Mouse (Mus musculus) hindbrain, embryonic 16.5 days (tissue): Measurements from ENCODE around the gene Ascc1. TPM values are rescaled to one million over a fixed set of nuclear protein-coding genes. Genes with fewer than 3 reads are reported as not detected.

Source experiments
- ATAC-seq: fragments of 200-750 bp; cut with Nextera tagmentation; 2 replicates; pipeline ENCODE4 v1.8.0; 2017; ENCODE audit warnings: moderate TSS enrichment, moderate library complexity
- H3K27ac ChIP-seq: fragments of 300-500 bp; sonication (generic); 2 replicates; pipeline ENCODE4 v1.5.1; 2014; ENCODE audit warnings: low read depth, mild to moderate bottlenecking, control low read depth, low read length, moderate library complexity
- H3K27me3 ChIP-seq: fragments of 300-500 bp; sonication (generic); replicated peaks from 2 replicates; pipeline ENCODE4 v1.6.1; 2014; ENCODE audit warnings: low read length; ENCODE audit not compliant: control insufficient read depth, insufficient read depth
- H3K36me3 ChIP-seq: fragments of 300-500 bp; sonication (generic); 2 replicates; pipeline ENCODE4 v1.6.1; 2014; ENCODE audit warnings: mild to moderate bottlenecking, low read length, moderate library complexity, mixed read lengths; ENCODE audit not compliant: control insufficient read depth, insufficient read depth
- H3K4me1 ChIP-seq: fragments of 300-500 bp; sonication (generic); 2 replicates; pipeline ENCODE4 v1.6.1; 2014; ENCODE audit warnings: low read depth, low read length; ENCODE audit not compliant: control insufficient read depth, insufficient read depth
- H3K4me2 ChIP-seq: fragments of 300-500 bp; sonication (generic); 2 replicates; pipeline ENCODE4 v1.6.1; 2014; ENCODE audit warnings: mild to moderate bottlenecking, low read length, control low read depth, moderate library complexity
- H3K4me3 ChIP-seq: fragments of 300-500 bp; sonication (generic); 2 replicates; pipeline ENCODE4 v1.5.1; 2014; ENCODE audit warnings: mild to moderate bottlenecking, low read length, control low read depth, moderate library complexity
- H3K9ac ChIP-seq: fragments of 300-500 bp; sonication (generic); 2 replicates; pipeline ENCODE4 v1.6.1; 2014; ENCODE audit warnings: low read depth, mild to moderate bottlenecking, control low read depth, low read length, moderate library complexity
- H3K9me3 ChIP-seq: fragments of 300-500 bp; sonication (generic); 2 replicates; pipeline ENCODE4 v1.6.1; 2014; ENCODE audit warnings: mild to moderate bottlenecking, low read length, moderate library complexity; ENCODE audit not compliant: control insufficient read depth
- WGBS: fragments of 180-500 bp; shearing (Covaris S2); extraction: QIAGEN DNeasy Blood & Tissue Kit; methylation state at CpG from one replicate; pipeline ENCODE4 v1.1.7; 2014; 5-methylcytosine and 5-hydroxymethylcytosine counted together
- polyA plus RNA-seq: library from polyadenylated mRNA; unstranded; fragments of >200 nt; fragmentation: Nextera tagmentation; extraction: Ambion mirVana; gene quantifications from 2 replicates; pipeline ENCODE4 v1.2.1, GENCODE M21; 2015

Gene Ascc1
- polyA plus RNA-seq, 1 experiment from 2014 or later = 48.3 TPM

DNA sequence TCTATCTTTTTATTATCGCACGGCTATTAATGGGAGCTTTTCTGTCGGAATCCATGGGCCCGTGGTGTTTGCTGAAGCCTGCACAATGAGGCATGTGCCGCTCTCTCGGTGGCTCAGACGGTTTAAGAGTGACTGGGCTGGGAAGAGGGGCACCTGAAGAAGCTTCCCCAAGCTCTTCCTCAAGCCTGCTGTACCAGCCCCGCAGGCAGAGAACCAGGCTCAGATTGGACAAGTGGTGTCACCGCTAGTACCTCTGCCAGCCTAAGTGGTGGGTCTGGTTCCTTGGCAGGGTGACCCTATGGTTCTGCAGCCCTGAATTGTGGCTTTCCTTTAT is 37.3 kb upstream of the Ascc1 start:
- 39% methylated on average over 9 of the region's 9 CpGs for WGBS
- Histone ChIP-seq H3K4me2 (no peak overlapping the region), H3K27ac (no peak overlapping the region), H3K4me3 (no peak overlapping the region), H3K36me3 (no peaks in the 10 kb centered on the region), H3K4me1 (peaks cover 13% of the 10 kb centered on the region), H3K9ac (no peak overlapping the region), H3K27me3 (no peaks in the 10 kb centered on the region), H3K9me3 (no peaks in the 10 kb centered on the region)
- ATAC-seq = no peak

DNA sequence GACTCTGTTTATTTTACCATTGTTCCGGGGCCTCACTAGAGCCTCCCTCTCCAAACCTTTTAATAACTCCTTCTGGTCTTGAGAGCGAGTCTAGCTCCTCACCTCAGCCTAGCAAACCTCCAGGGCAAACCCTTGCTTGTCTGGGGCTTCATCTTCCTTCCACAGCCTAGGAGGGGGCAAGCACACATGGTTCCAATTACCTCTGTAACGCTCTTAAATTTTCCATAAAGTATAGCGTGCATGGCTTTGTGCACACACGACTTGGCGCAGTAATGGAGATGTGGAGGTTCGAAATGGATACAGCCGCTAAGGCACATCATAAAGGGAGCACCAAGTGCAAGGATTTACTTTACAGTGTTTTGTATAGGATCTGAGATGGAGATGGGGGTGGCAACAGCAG is 36.8 kb upstream of the Ascc1 start:
- no peak overlapping the region for H3K9ac ChIP-seq
- H3K4me2 ChIP-seq = no peak overlapping the region
- peaks cover 17% of the 10 kb centered on the region for H3K4me1 ChIP-seq
- no peak overlapping the region for H3K4me3 ChIP-seq
- WGBS = 72% methylated on average over 8 of the region's 8 CpGs
- no peaks in the 10 kb centered on the region for H3K27me3 ChIP-seq
- no peaks in the 10 kb centered on the region for H3K36me3 ChIP-seq
- no peaks in the 10 kb centered on the region for H3K9me3 ChIP-seq
- no peak overlapping the region for H3K27ac ChIP-seq
- ATAC-seq = no peak

DNA sequence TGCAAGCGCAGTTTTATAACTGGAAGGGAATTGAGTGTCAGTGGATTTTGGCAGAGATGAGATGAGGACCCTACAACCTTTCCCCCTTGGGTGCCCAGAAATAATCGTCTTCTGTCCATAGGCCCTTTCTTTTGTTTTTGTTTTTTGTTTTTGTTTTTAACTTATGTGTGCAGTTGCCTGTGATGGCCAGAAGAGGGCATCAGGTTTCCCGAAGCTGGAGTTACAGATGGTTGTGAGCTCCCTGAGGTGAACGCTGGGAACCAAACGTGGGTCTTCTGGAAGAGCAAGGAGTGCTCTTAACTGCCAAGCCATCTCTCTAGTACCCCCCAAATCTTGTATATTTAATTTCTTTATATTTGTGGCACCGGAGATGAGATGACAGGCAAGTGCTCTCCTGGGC is 35.9 kb upstream of the Ascc1 start:
- 91% methylated on average over 6 of the region's 6 CpGs for WGBS
- no peaks in the 10 kb centered on the region for H3K9me3 ChIP-seq
- no peak overlapping the region for H3K27ac ChIP-seq

DNA sequence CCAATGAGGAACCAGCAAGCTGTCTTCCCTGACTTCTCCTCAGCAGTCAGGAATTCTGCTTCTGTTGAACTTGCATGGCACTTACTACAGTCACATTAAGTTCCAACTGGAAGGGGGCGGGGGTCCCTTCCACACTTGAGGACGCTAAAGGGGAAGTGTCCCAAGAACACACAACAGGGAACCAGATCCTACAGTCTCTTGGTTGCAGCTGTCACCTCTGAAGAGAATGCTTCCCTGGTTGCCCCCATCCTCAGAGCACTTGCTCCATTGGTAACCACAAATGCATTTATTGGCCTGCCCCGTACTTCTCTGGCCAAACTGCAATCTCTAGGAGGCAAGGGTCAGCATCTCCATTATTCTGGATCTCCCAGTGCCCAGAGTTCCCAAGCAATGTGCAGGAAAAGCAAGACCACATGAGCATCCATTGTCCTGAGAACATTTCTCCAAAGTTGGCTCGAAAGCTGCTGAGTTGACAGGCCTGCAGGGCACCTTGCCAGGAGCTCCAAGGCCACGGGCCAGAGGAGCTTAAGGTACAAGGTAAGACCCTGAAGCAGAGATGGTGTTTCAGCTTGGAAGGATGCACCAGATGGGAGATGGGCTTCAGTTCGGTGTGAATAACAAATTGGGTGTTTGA is 35.2 kb upstream of the Ascc1 start:
- Histone ChIP-seq H3K4me2 (no peak overlapping the region), H3K9ac (no peak overlapping the region), H3K9me3 (no peaks in the 10 kb centered on the region), H3K4me3 (no peak overlapping the region), H3K36me3 (no peaks in the 10 kb centered on the region), H3K27ac (no peak overlapping the region), H3K27me3 (no peaks in the 10 kb centered on the region), H3K4me1 (peaks cover 17% of the 10 kb centered on the region)
- ATAC-seq = no peak
- WGBS = 80% methylated on average over 6 of the region's 6 CpGs

More for the DNA sequence above, 35.9 kb upstream of the Ascc1 start:
- ATAC-seq = no peak
- no peak overlapping the region for H3K4me2 ChIP-seq
- no peaks in the 10 kb centered on the region for H3K36me3 ChIP-seq
- no peak overlapping the region for H3K9ac ChIP-seq
- peaks cover 17% of the 10 kb centered on the region for H3K4me1 ChIP-seq
- H3K4me3 ChIP-seq = no peak overlapping the region
- H3K27me3 ChIP-seq = no peaks in the 10 kb centered on the region

DNA sequence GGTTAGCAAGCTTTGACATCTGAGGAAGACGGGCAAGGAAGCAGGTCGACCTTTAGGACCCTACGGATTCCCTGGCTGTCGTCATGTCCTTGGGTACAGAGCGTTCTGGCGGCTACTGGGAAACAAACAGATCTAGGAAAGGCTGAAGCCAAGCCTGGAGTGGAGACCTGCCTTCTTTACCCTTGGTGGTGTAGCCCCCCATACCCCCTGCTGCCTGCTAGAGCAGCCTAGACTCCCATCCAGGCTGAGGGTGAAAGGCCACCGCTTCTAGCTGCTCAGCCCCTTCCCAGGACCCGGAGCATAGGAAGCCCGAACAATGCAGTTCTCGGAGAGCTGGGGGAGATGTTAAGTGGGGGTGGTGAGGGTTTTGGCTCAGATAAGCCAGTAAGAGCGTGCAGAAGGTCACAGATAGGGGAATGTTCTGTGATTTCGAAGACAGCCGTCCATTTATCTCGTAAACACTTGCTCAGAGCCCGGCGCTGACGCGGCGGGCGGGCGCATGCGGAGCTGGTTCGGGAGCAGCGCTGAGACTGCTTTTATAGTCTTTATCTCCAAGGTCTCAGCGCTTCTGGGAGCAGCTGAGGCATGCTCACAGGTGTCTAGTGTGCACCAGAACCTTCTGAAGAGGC is 32.7 kb upstream of the Ascc1 start:
- Histone ChIP-seq H3K4me3 (peak overlapping the region; percentile 50), H3K9ac (peak overlapping the region; percentile 87), H3K4me1 (peaks cover 25% of the 10 kb centered on the region), H3K36me3 (no peaks in the 10 kb centered on the region), H3K27ac (peak overlapping the region; percentile 94), H3K27me3 (no peaks in the 10 kb centered on the region), H3K9me3 (no peaks in the 10 kb centered on the region), H3K4me2 (peak overlapping the region; percentile 64)
- ATAC-seq = peak; percentile 79
- WGBS = under 1% methylated on average over 25 of the region's 25 CpGs

DNA sequence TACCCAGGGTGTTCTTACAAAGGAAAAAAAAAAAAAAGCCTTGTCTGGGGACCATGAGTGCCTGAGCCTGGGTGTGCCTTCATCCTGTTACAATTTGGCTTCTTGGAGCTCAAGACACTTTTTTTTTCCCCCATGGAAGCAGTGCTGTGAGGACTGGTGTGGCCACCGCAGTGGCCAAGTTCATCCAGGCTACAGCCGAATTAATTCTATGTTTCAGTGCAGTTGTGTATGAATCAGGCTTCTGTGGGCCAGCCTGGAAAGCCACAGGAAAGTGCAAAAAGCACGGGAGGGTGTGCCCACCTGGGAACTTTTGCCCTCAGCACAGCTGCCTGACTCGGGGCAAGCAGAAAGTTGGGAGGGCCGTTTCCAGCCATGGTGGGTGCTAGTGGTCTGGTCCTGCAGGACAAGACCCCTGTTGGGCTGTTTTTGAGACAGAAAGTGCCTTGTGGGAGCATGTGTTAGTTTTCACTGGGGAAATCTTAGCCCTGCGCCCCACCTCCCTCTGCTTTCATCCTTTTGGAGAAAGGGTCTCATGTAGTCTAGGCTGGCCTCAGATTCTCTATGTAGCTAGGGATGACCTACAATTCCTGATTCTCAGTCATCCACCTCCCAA is 32.0 kb upstream of the Ascc1 start:
- Histone ChIP-seq H3K4me3 (peak overlapping the region; percentile 50), H3K27me3 (no peaks in the 10 kb centered on the region), H3K36me3 (no peaks in the 10 kb centered on the region), H3K4me2 (peak overlapping the region; percentile 64), H3K9ac (peak overlapping the region; percentile 87), H3K27ac (peak overlapping the region; percentile 94), H3K9me3 (no peaks in the 10 kb centered on the region), H3K4me1 (peaks cover 22% of the 10 kb centered on the region)
- no peak for ATAC-seq
- 28% methylated on average over 6 of the region's 6 CpGs for WGBS

DNA sequence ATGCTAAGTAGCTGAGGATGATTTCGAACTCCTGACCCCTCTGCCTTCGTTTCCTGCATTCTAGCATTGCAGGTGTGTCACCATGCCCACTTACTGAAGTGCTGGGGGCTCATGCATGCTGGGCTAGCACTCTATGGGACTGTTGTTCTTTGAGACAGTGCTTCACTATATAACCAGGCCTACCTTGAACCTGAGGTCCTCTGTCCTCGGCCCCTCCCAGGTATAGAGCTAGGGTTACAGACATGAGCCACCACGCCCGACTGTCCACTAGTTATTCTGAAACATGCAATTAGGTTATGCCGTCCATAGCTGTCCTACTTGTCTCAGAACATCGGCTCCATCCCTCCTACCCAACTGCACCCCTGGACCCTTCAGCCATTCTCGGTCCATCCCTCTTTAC is 30.8 kb upstream of the Ascc1 start:
- Histone ChIP-seq H3K9ac (no peak overlapping the region), H3K27ac (no peak overlapping the region), H3K4me2 (no peak overlapping the region), H3K36me3 (no peaks in the 10 kb centered on the region), H3K9me3 (no peaks in the 10 kb centered on the region), H3K4me1 (peaks cover 22% of the 10 kb centered on the region), H3K4me3 (no peak overlapping the region), H3K27me3 (no peaks in the 10 kb centered on the region)
- ATAC-seq = no peak
- WGBS = 94% methylated on average over 8 of the region's 8 CpGs

DNA sequence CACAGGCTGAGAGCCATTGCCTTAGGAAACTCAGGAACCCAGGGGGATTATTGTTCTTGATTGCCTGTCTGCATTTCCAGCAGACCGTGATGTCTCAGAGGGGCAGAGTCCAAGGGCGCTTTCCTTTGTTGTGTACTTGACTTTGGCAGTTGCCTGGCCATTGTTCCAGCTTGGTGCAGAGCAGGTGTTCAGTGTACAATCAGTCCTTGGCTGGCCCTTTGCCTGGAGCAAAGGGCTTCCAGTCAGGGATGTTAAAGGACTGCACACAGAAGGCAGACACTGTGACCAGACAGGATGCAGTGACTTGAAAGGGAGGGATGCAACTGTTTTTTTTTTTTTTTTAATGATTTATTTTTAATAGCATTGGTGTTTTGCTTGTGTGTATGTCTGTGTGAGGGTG is 30.1 kb upstream of the Ascc1 start:
- H3K4me1 ChIP-seq = peaks cover 22% of the 10 kb centered on the region
- no peak for ATAC-seq
- H3K9me3 ChIP-seq = no peaks in the 10 kb centered on the region
- no peaks in the 10 kb centered on the region for H3K36me3 ChIP-seq
- H3K4me3 ChIP-seq = no peak overlapping the region
- no peak overlapping the region for H3K4me2 ChIP-seq
- H3K27ac ChIP-seq = peak overlapping the region; percentile 27; the same call in 1 of the 2 replicates
- no peaks in the 10 kb centered on the region for H3K27me3 ChIP-seq
- 37% methylated on average over 2 of the region's 2 CpGs for WGBS
- no peak overlapping the region for H3K9ac ChIP-seq

DNA sequence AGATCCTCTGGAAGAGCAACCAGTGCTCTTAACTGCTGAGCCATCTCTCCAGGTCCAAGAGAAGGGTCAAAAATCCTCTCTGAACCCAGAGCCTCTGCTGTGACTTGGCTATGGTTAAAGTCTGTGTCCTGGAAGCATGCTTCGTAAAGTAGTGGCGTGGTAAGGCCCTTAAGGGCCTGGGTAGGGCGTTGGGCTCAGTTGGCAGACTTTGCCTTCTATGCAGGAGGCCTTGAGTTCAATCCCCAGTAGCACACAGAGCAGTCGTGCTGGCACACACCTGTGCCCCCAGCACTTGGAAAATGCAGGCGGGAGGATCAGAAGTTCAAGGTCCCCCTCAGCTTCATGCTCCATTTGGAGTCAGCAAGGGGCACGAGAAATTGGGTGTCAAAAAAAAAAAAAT is 29.6 kb upstream of the Ascc1 start:
- ATAC-seq = no peak

More for the DNA sequence above, 29.6 kb upstream of the Ascc1 start:
- no peak overlapping the region for H3K4me3 ChIP-seq
- no peak overlapping the region for H3K9ac ChIP-seq
- H3K4me2 ChIP-seq = no peak overlapping the region
- WGBS = 79% methylated on average over 6 of the region's 6 CpGs
- no peaks in the 10 kb centered on the region for H3K36me3 ChIP-seq
- no peaks in the 10 kb centered on the region for H3K9me3 ChIP-seq
- peaks cover 22% of the 10 kb centered on the region for H3K4me1 ChIP-seq
- no peaks in the 10 kb centered on the region for H3K27me3 ChIP-seq
- no peak overlapping the region; the same call in 1 of the 2 replicates for H3K27ac ChIP-seq
